Mouse (Mus musculus): ENCODE data around the gene Lman2l. TPM values are rescaled to one million over a fixed set of nuclear protein-coding genes. Genes with fewer than 3 reads are reported as not detected.

Lman2l gene
- total RNA-seq (2023), result 25.4 TPM

GRCm38 (mm10) chr1:36444471-36445464 lies at the start of gene Lman2l:
Gene Lman2l, minus strand, starts transcription at chr1:36445271.

GRCm38 (mm10) chr1:36471181-36472105 lies 26.4 kb upstream of the Lman2l start, which contains the start of gene Cnnm4:
Gene Cnnm4, plus strand, starts transcription at chr1:36471620.

DNA sequence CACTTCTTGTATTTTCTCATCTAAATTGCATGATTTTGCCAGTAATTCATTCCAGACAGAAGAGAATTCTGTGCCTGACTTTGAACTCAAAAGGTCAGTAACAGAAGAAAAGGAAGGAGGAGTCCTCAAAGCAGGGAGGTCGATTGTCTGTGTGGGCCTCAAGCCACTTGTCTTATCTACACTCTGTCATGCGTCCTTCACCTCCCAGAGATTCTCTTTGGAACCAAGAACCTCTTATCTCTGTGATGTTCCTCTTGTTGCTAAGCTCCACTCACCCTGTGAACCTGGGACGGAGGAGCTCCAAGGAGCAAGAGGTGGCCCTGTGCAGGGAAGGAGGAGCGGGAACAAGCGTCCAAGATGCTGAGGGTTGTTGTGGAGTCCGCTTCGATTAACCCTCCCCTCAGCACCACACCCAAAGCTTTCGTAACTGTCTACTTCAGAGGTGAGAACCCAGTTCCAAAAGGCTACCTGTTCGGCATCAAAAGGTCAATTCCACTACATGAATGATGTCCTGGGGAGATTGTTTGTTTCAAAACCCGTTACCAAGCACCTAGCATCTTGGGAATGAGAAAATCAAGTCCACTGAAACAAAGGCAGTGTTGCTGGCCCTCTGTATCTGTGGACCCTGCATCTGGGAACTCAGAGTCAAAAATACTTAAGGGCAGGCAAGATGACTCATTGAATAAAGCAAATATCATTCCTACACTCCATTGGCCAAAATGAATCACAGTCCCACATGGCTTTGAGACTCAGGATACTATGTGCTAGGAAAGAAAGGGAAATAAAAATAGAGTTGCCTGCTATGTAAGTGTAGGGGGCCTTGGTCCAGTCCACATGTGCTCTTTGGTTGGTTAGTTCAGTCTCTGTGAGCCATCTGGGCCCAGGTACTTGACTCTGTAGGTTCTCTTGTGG lies 72.9 kb downstream of the Lman2l start, which contains the start of gene Fer1l5:
Gene Fer1l5, plus strand, starts transcription at position 358 of the 912 bp plus-strand sequence.

Other genes starting within 250 kb of the Lman2l start
- gene Uggt1, start 200.6 kb downstream of the Lman2l start, total RNA-seq (2023), result 96.0 TPM
- 136 TPM for gene Neurl3, start 170.6 kb downstream of the Lman2l start, total RNA-seq (2023)
- gene Arid5a, start 137.5 kb downstream of the Lman2l start, total RNA-seq (2023), result 690 TPM
- gene Kansl3, start 76.1 kb downstream of the Lman2l start, total RNA-seq (2023), result 84.6 TPM
- not detected for gene Fer1l5, start 73.0 kb downstream of the Lman2l start, total RNA-seq (2023)
- gene Cnnm4, start 26.3 kb upstream of the Lman2l start, total RNA-seq (2023), result 16.8 TPM
- 50.5 TPM for gene Cnnm3, start 66.6 kb upstream of the Lman2l start, total RNA-seq (2023)
- gene Ankrd23, start 91.6 kb upstream of the Lman2l start, total RNA-seq (2023), result 35.4 TPM
- 4.3 TPM for gene Gm42417, start 94.2 kb upstream of the Lman2l start, total RNA-seq (2023)
- gene Ankrd39, start 102.2 kb upstream of the Lman2l start, total RNA-seq (2023), result 26.9 TPM
- 0.86 TPM for gene Sema4c, start 113.1 kb upstream of the Lman2l start, total RNA-seq (2023)
- gene Fam178b, start 237.9 kb upstream of the Lman2l start, total RNA-seq (2023), result not detected
- 231 TPM for gene Cox5b, start 246.2 kb upstream of the Lman2l start, total RNA-seq (2023)

Data from CD8-positive naive resting alpha-beta T cell, adult 57 days (primary cell).